Mouse (Mus musculus): ENCODE results near the gene Cul4a. TPM values are rescaled to one million over a fixed set of nuclear protein-coding genes. Genes with fewer than 3 reads are reported as not detected.

Cul4a gene
- polyA plus RNA-seq, 1 experiment from 2014 or later: 70.1 TPM

MicroRNAs within 50 kb of the gene (microRNA counts, 519-probe panel; counts per million panel counts)
- microRNA mmu-miR-1968: 2,178 counts per million, percentile 43 among the panel's probes with 10 or more counts

Small RNA genes lying within 50 kb of the gene (microRNA-seq; reads per million reads assigned to microRNA genes)
- gene Mir1968: 21.0 reads per million, percentile 35 among the genes with 10 or more reads in this experiment
- not detected for gene Mir7065

Other genes starting within 250 kb of the Cul4a start
- 153 and 163 TPM in 2 replicates for gene Mcf2l, start 231.8 kb upstream of the Cul4a start, polyA plus RNA-seq (2015; fragmentation: Nextera tagmentation; extraction: Ambion mirVana)
- gene F7, start 79.6 kb upstream of the Cul4a start, polyA plus RNA-seq (2015; fragmentation: Nextera tagmentation; extraction: Ambion mirVana): not detected in 2 replicates
- gene F10, start 68.3 kb upstream of the Cul4a start, polyA plus RNA-seq (2015; fragmentation: Nextera tagmentation; extraction: Ambion mirVana): 0.19 and 0.24 TPM in 2 replicates
- 1.7 and 2.2 TPM in 2 replicates for gene Proz, start 44.7 kb upstream of the Cul4a start, polyA plus RNA-seq (2015; fragmentation: Nextera tagmentation; extraction: Ambion mirVana)
- 51.6 and 53.8 TPM in 2 replicates for gene Pcid2, start 162 bp upstream of the Cul4a start, polyA plus RNA-seq (2015; fragmentation: Nextera tagmentation; extraction: Ambion mirVana)
- 241 and 271 TPM in 2 replicates for gene Lamp1, start 53.5 kb downstream of the Cul4a start, polyA plus RNA-seq (2015; fragmentation: Nextera tagmentation; extraction: Ambion mirVana)
- 19.7 and 21.1 TPM in 2 replicates for gene Grtp1, start 95.0 kb downstream of the Cul4a start, polyA plus RNA-seq (2015; fragmentation: Nextera tagmentation; extraction: Ambion mirVana)
- not detected in 2 replicates for gene Adprhl1, start 148.5 kb downstream of the Cul4a start, polyA plus RNA-seq (2015; fragmentation: Nextera tagmentation; extraction: Ambion mirVana)
- gene Dcun1d2, start 182.5 kb downstream of the Cul4a start, polyA plus RNA-seq (2015; fragmentation: Nextera tagmentation; extraction: Ambion mirVana): 40.8 TPM in 2 replicates
- gene Tmco3, start 182.6 kb downstream of the Cul4a start, polyA plus RNA-seq (2015; fragmentation: Nextera tagmentation; extraction: Ambion mirVana): 49.1 and 53.2 TPM in 2 replicates
- 130 and 151 TPM in 2 replicates for gene Tfdp1, start 233.1 kb downstream of the Cul4a start, polyA plus RNA-seq (2015; fragmentation: Nextera tagmentation; extraction: Ambion mirVana)